Mouse (Mus musculus) C2C12 (cell line): ENCODE data around the gene Mlxipl.

ENCODE experiments used
- CEBPB ChIP-seq: IDR thresholded peaks from one replicate; pipeline ENCODE4 v1.6.1; 2011; ENCODE audit warnings: low read depth, mild to moderate bottlenecking, control low read depth, moderate library complexity
- CTCF ChIP-seq: IDR thresholded peaks from one replicate; pipeline ENCODE4 v1.5.1; 2011; ENCODE audit not compliant: control insufficient read depth, insufficient read depth, insufficient read length
- FOSL1 ChIP-seq: IDR thresholded peaks from one replicate; pipeline ENCODE4 v1.8.0; 2011; ENCODE audit warnings: mild to moderate bottlenecking, low read length; ENCODE audit not compliant: poor library complexity, insufficient read depth, severe bottlenecking
- MAX ChIP-seq: IDR thresholded peaks from one replicate; pipeline ENCODE4 v1.6.1; 2011; ENCODE audit warnings: mild to moderate bottlenecking, control low read depth
- MYOD1 ChIP-seq: IDR thresholded peaks from one replicate; pipeline ENCODE4 v1.6.1; 2011; ENCODE audit warnings: low read depth; ENCODE audit not compliant: control insufficient read depth, insufficient read length
- MYOG ChIP-seq: IDR thresholded peaks from one replicate; pipeline ENCODE4 v1.6.1; 2011; ENCODE audit not compliant: control insufficient read depth, insufficient read length; ENCODE audit errors: extremely low read depth
- USF1 ChIP-seq: IDR thresholded peaks from one replicate; pipeline ENCODE4 v1.6.1; 2011; ENCODE audit warnings: low read depth, mild to moderate bottlenecking, control low read depth, moderate library complexity

GRCm38 (mm10) chr5:135162821-135163220 is 73.1 kb downstream of the Mlxipl start:
- TF ChIP-seq MAX (no peak), CTCF (no peak), USF1 (no peak), MYOG (no peak), MYOD1 (no peak), CEBPB (no peak), FOSL1 (no peak)
